Mouse (Mus musculus): ENCODE data around the gene Cttnbp2nl.

Gene Cttnbp2nl

DNA sequence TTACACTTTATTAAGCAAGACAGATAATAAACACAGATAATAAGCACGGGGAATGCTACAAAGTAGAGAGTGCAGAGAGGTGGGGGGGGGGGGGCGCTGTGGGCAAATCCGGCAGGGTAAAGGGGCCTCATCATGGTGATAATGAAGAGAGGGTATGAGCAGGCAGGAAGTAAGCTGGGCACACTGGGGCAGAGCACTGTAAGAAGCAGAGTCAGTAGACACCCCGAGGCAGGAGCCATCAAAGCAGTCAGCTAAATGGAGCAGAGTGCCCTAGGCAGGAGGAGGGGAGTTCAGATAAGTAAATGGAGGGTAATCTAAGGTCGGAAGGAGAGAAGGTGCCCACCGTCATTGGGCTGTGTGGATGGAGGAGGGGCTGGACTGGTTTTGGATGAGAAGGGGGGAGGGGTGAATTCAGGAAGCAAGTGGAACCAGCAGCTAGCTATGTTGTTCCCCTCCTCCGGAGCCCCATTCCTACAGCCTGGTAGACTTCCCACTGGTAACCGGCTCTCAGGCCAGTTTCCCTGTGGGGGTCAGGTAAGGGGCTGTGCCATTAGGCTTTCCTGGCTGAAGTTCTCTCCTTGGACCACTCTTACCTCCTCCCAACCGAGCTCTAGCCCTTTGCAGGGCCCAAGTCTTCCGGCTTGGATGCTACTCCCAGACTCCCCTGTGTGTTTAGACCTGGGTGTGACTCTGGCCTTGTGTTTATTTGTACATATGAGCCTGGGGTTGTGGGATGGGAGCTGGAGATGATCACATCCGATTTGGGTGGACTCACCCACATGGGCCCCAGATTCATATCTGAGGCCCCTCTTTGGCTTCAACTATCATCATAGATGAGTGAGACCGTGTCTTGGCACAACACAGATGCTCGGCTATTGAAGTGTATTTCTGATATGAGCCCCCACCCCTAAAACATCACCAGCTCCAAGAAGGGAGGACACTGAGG is 89.3 kb downstream of the Cttnbp2nl start:
- no peak for DNase-seq

DNA sequence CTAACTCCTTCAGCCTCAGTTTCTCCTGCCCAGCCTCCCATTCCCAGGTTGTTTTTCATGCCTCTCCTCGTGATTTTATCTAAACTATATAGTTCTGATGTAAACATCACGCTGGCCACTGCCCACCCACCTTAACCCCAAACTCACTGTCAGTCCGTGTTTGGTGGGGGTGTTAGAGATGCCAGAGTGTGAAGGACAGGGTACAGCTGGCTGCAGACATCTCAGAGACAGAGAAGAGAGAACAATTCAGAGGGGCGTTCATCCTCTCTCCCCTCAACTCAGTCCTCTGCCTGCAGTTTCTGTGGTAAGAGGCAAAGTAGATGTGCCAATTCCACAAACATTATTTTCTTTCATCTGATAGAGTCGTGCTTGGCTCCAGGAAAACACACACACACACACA is 90.1 kb downstream of the Cttnbp2nl start:
- DNase-seq, result no peak

DNA sequence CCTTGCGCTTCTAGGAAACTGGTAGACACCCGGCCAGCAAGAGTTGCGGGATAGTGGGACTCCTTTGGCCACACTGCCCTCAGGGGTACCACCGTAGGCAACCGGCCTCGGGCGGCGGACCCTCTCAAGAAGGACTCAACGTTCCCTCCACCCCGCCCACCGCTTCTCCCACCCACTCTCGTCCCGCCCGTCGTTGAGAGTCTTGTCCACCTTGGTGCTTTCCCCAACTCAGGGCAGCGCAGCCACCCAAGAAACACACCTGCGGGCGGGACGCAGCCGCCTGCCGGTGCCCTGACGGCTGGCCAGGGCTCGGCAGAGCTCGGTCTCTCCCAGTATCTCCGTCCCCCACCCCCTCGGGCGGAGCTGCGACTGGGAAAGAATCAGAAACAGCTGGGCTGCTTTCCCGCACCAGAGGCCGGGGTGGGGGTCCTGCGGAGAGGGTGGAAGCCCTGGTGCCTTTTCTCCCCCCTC is 90.8 kb downstream of the Cttnbp2nl start:
- peak; percentile 44 for DNase-seq

DNA sequence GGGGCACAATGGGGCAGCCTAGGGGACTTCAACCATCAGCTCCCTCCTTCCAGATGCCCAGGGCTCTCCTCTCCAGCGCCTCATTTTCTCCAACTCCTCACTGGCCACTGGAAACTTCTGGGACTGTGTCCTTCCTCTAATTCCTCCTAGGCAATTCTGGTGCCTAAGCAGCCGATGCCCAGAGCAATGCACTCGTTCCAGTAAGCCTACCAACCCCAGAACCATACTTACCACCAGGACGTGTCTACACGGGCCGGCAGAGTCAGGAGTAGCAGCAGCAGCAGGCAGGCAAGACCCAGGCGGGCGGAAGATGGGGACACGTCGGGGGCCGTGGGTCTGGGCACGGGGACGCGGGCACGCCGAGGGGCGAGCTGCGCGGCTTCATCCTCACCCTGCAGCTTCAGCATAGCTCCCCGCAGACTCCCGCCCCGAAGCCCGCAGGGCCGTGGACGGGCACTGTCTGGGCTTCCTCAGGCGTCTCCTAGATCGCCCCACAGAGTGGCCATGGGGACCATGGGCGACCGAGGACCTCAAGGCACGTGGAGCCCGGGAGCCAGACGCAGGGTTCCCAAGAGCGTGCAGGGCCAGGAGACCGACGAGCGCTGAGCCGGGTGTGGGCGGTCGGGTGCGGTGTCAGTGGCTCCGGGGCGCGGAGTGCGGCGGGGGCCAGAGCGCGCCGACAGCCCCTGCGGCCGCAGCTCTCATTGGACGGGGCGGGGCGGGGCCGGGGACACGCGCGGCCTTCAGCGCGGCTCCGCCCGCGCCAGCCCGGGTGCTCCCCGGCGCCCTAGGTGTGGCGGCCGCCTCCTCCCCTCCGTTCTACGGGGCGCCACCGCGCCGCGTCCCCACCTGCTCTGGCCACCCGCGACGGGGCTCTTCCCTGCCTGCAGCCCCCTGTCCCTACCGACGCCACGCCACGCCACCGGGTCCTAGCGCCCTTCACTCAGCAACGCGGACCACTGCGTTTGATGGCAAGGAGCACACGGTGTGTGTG is 91.6 kb downstream of the Cttnbp2nl start, which contains the start of gene Wnt2b:
TSS of gene Wnt2b (minus strand) at position 856 of the 994 bp plus-strand sequence.
- DNase-seq, result peak; percentile 23

DNA sequence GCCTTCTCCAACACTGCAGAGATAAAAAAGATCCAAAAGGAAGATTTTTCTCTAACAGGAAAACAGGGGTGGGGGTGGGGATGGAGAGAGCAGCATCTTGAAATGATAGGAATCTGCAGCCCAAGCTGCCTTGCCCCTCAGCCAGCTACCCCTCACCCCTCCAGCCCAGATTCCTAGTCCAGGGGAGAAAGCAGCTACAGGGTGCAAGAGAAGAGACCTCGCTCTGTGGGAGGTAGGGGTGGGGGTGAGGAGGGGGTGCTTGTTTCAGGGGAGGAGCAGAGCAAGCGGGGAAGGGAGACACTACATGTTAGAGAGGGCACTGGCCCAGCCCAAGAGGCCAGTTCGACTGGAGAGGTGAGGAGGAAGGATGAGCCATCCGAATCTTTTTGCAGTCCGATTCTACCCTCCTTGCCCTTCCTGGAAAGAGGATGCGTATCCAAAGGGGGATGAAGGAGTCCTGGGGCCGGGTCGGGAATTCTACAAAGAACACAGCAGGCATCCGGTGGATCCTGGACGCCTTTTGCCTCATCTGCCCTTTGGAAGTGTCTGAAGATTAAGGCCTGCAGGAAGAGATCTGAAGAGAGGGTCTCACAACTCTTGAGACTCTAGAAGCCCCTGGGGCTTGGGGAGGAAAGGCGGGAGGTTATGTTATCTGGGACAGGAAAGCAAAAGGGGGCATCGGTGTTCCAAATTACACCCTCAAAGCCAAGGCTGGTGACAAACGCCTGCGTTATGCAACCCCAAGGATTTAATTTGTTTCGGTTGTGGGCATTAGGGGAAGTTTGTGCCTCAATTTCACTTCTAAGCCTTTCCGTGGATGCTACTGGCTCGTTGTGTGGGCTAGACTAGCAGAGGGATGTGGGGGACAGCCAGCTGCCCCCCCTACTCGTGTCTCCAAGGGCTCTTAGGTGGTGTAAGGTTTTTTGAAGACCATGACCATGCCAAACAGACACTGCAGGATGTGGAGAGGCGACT is 92.6 kb downstream of the Cttnbp2nl start:
- no peak for DNase-seq

DNA sequence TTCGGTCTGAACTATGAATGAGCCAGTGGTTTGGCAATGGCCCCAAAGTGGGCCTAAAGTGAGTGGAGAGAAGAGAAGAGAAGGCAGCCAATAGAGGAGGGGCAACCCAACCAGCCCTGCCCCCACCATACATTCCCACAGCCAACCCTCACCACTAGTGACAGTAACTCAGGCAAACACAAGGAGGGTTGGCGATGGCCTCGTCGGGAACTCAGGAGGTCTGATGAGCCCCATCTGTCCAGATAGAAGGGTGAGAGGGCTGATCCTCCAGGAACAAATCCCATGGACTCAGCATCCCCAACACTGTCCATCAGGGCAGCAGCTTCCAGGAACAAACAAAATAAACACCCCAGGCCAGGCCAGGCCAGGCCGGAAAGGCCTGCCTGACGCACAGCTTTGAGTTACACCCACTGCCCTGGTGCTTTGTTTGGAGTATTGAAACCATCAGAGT is 96.8 kb downstream of the Cttnbp2nl start:
- peak; percentile 61 for DNase-seq

DNA sequence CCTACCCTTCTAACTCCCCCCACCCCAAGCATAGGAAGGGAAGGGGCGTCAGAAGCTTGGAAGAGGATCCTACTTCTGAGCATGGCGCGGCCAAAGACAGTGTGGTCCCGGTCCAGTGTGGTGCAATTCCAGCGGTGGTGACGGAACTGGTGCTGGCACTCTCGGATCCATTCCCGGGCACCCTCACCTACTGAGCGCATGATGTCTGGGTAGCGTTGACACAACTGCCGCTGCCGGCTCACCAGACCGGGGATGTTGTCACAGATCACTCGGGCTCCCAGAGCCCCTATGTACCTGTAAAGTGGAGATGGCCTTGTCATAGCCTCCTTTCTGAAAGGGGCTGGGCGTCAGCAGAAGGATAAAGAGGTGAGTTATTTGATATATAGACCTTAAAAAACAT is 98.4 kb downstream of the Cttnbp2nl start:
- no peak for DNase-seq

DNA sequence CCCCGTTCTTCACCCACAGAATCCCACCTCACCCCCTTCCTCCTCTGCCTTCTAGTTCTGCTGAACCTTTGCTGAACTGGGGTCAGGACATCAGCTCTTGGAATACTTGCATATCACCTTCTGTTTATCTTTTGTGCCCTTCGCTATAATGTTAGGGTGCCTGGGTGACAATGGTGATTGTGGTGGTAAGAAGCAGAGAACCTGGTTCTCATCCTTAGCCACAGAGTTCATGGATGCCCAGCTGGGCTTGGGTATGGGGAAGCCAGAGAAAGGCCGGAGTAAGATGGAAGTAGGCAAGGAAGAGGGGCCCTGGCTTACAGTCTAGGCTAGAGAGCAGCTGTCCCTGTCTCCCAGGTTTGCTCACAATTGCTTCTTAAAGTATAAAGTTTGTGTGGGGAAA is 98.8 kb downstream of the Cttnbp2nl start:
- DNase-seq, result no peak

DNA sequence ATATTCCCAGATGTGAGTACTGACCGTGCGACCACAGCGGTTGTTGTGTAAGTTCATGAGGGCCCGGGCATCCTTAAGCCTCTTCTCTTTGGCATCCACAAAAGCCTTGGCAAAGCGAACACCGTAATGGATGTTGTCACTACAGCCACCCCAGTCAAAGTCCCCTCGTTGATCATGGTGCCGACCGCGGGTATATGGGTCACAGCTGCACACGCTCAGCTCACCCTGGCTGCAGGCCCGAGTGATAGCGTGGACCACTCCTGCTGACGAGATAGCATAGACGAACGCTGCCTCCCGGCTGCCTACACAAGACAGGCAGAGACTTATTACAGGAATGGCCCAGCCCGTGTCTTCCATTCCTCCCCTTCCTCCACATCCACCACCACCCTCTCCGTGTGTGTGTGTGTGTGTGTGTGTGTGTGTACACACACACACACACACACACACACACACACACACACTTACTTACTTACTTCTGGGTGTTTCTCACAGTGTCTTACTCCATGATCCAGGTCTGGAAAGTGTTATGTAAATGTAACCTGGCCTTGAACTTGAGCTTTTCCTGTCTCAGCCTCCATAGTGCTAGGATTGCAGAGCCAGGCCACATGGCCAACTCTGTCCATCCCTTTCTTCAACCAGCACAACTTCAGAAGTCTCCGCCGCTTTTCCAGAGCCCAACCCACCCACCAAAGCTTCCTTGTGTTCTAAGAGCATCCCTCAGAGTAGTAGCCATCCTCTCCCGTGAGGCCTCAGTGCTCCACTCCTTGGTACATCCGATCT is 99.9 kb downstream of the Cttnbp2nl start:
- DNase-seq, result no peak
